Mouse (Mus musculus) heart, embryonic 11.5 days (tissue): ENCODE measurements at regions not wholly inside any gene's neighbourhood (a gene's known extent, or its start where the extent isn't known, plus 50 kb on each side); places are given as distances from the start of the nearest gene placed in this dataset.

Experiments
- ATAC-seq: fragments of 200-750 bp; cut with Nextera tagmentation; replicated peaks from 2 replicates; pipeline ENCODE4 v1.8.0; 2017; ENCODE audit warnings: moderate library complexity; ENCODE audit not compliant: insufficient number of reproducible peaks, low FRiP score, low TSS enrichment
- H3K27ac ChIP-seq: fragments of 300-500 bp; sonication (generic); 2 replicates; pipeline ENCODE4 v1.5.1; 2014; ENCODE audit warnings: mild to moderate bottlenecking, low read depth, low read length
- H3K27me3 ChIP-seq: fragments of 300-500 bp; sonication (generic); 2 replicates; pipeline ENCODE4 v1.6.1; 2014; ENCODE audit warnings: mild to moderate bottlenecking, low read length, mixed read lengths; ENCODE audit not compliant: control insufficient read depth, insufficient read depth
- H3K36me3 ChIP-seq: fragments of 300-500 bp; sonication (generic); 2 replicates; pipeline ENCODE4 v1.6.1; 2014; ENCODE audit warnings: mild to moderate bottlenecking, low read length, moderate library complexity, mixed read lengths; ENCODE audit not compliant: control insufficient read depth, insufficient read depth
- H3K4me1 ChIP-seq: fragments of 300-500 bp; sonication (generic); 2 replicates; pipeline ENCODE4 v1.6.1; 2014; ENCODE audit warnings: low read length; ENCODE audit not compliant: control insufficient read depth, insufficient read depth
- H3K4me2 ChIP-seq: fragments of 300-500 bp; sonication (generic); 2 replicates; pipeline ENCODE4 v1.6.1; 2014; ENCODE audit warnings: mild to moderate bottlenecking, moderate library complexity
- H3K4me3 ChIP-seq: fragments of 300-500 bp; sonication (generic); 2 replicates; pipeline ENCODE4 v1.5.1; 2014; ENCODE audit warnings: low read depth, low read length
- H3K9ac ChIP-seq: fragments of 300-500 bp; sonication (generic); 2 replicates; pipeline ENCODE4 v1.6.1; 2014; ENCODE audit warnings: mild to moderate bottlenecking, low read depth, low read length, moderate library complexity
- H3K9me3 ChIP-seq: fragments of 300-500 bp; sonication (generic); replicated peaks from 2 replicates; pipeline ENCODE4 v1.6.1; 2016; ENCODE audit warnings: low read length; ENCODE audit not compliant: control insufficient read depth
- WGBS: fragments of 180-500 bp; shearing (Covaris S2); extraction: QIAGEN DNeasy Blood & Tissue Kit; methylation state at CpG from one replicate; pipeline ENCODE4 v1.1.7; 2014; ENCODE audit not compliant: insufficient replicate concordance; 5-methylcytosine and 5-hydroxymethylcytosine counted together

GRCm38 (mm10) chr19:32969213-32969776 is 212.0 kb downstream of the Pten start:
- 77% methylated on average over 7 of the region's 7 CpGs for WGBS
- Histone ChIP-seq H3K4me2 (no peak overlapping the region), H3K36me3 (no peaks in the 10 kb centered on the region), H3K9me3 (no peaks in the 10 kb centered on the region), H3K27me3 (no peaks in the 10 kb centered on the region), H3K9ac (no peak overlapping the region), H3K4me3 (no peak overlapping the region), H3K4me1 (no peaks in the 10 kb centered on the region), H3K27ac (no peak overlapping the region)
- ATAC-seq: no peak

- Histone ChIP-seq H3K4me2 (no peak overlapping the region), H3K36me3 (no peaks in the 10 kb centered on the region), H3K9ac (no peak overlapping the region), H3K4me3 (no peak overlapping the region), H3K27me3 (no peaks in the 10 kb centered on the region), H3K9me3 (no peaks in the 10 kb centered on the region), H3K4me1 (no peaks in the 10 kb centered on the region), H3K27ac (no peak overlapping the region)
- 66% methylated on average over 6 of the region's 6 CpGs for WGBS
- ATAC-seq: no peak
These were observed 214.8 kb downstream of the Pten start for GRCm38 (mm10) chr19:32972116-32972515.

GRCm38 (mm10) chr19:32973130-32973529 is 215.8 kb downstream of the Pten start:
- Histone ChIP-seq H3K4me3 (no peak overlapping the region), H3K27me3 (no peaks in the 10 kb centered on the region), H3K9me3 (no peaks in the 10 kb centered on the region), H3K4me1 (no peaks in the 10 kb centered on the region), H3K36me3 (no peaks in the 10 kb centered on the region), H3K9ac (no peak overlapping the region), H3K27ac (no peak overlapping the region), H3K4me2 (no peak overlapping the region)
- ATAC-seq: no peak
- WGBS: 75% methylated on average over 3 of the region's 3 CpGs

GRCm38 (mm10) chr19:32974778-32975240 is 217.5 kb downstream of the Pten start:
- H3K4me3 ChIP-seq: no peak overlapping the region
- H3K27me3 ChIP-seq: no peaks in the 10 kb centered on the region
- no peak overlapping the region for H3K9ac ChIP-seq
- no peak overlapping the region for H3K27ac ChIP-seq
- H3K4me2 ChIP-seq: no peak overlapping the region
- H3K36me3 ChIP-seq: no peaks in the 10 kb centered on the region
- 71% methylated on average over 4 of the region's 4 CpGs for WGBS
- no peaks in the 10 kb centered on the region for H3K9me3 ChIP-seq
- H3K4me1 ChIP-seq: no peaks in the 10 kb centered on the region
- no peak for ATAC-seq

- Histone ChIP-seq H3K4me1 (no peaks in the 10 kb centered on the region), H3K27me3 (no peaks in the 10 kb centered on the region), H3K27ac (no peak overlapping the region), H3K4me3 (no peak overlapping the region), H3K9ac (no peak overlapping the region), H3K9me3 (no peaks in the 10 kb centered on the region), H3K36me3 (no peaks in the 10 kb centered on the region), H3K4me2 (no peak overlapping the region)
- 82% methylated on average over 5 of the region's 5 CpGs for WGBS
- ATAC-seq: no peak
These were observed 218.0 kb downstream of the Pten start for GRCm38 (mm10) chr19:32975303-32975702.

- H3K27me3 ChIP-seq: no peaks in the 10 kb centered on the region
- WGBS: 82% methylated on average over 7 of the region's 7 CpGs
These were observed 219.2 kb downstream of the Pten start for GRCm38 (mm10) chr19:32976507-32976906.

GRCm38 (mm10) chr19:32978037-32978745 is 220.9 kb downstream of the Pten start:
- H3K27me3 ChIP-seq: no peaks in the 10 kb centered on the region
- no peak overlapping the region for H3K4me3 ChIP-seq
- no peak overlapping the region for H3K4me2 ChIP-seq
- no peaks in the 10 kb centered on the region for H3K4me1 ChIP-seq
- no peaks in the 10 kb centered on the region for H3K9me3 ChIP-seq
- ATAC-seq: no peak
- no peaks in the 10 kb centered on the region for H3K36me3 ChIP-seq
- H3K27ac ChIP-seq: no peak overlapping the region
- no peak overlapping the region for H3K9ac ChIP-seq
- 80% methylated on average over 7 of the region's 7 CpGs for WGBS

More at GRCm38 (mm10) chr19:32976507-32976906, 219.2 kb downstream of the Pten start:
- Histone ChIP-seq H3K36me3 (no peaks in the 10 kb centered on the region), H3K9ac (no peak overlapping the region), H3K27ac (no peak overlapping the region), H3K4me1 (no peaks in the 10 kb centered on the region), H3K4me2 (no peak overlapping the region), H3K9me3 (no peaks in the 10 kb centered on the region), H3K4me3 (no peak overlapping the region)
- ATAC-seq: no peak

- no peak for ATAC-seq
- no peaks in the 10 kb centered on the region for H3K36me3 ChIP-seq
- no peaks in the 10 kb centered on the region for H3K9me3 ChIP-seq
- no peaks in the 10 kb centered on the region for H3K4me1 ChIP-seq
- no peak overlapping the region for H3K4me2 ChIP-seq
- H3K27ac ChIP-seq: no peak overlapping the region
- H3K27me3 ChIP-seq: no peaks in the 10 kb centered on the region
- WGBS: 75% methylated on average over 5 of the region's 5 CpGs
- no peak overlapping the region for H3K9ac ChIP-seq
- H3K4me3 ChIP-seq: no peak overlapping the region
These were observed 222.8 kb downstream of the Pten start for GRCm38 (mm10) chr19:32980142-32980541.

- Histone ChIP-seq H3K4me1 (no peaks in the 10 kb centered on the region), H3K27ac (no peak overlapping the region), H3K36me3 (no peaks in the 10 kb centered on the region), H3K4me3 (no peak overlapping the region), H3K9ac (no peak overlapping the region), H3K27me3 (no peaks in the 10 kb centered on the region), H3K4me2 (no peak overlapping the region), H3K9me3 (no peaks in the 10 kb centered on the region)
- no peak for ATAC-seq
- WGBS: 72% methylated on average over 5 of the region's 5 CpGs
These were observed 231.4 kb downstream of the Pten start for GRCm38 (mm10) chr19:32988713-32989112.
